Mouse (Mus musculus): ENCODE data around the gene Eefsec.

The Eefsec gene

DNA sequence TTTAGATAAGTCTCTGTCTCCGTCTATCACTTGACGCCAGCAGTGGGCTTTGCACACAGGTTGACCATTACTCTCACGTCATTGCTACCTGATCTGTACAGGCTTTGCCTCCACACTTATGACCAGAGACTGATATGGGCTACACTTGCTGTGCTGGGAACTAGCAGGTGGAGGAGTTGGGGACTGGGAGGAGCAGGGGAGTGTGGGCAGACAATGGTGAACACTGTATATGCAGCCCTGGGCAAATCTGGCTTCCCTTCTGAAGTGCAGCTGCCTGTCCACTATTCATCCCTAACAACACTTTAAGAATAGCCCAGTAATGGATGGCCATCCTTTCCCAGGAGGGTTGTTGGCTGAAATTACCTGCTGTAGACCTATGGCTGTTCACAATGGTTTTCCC is 103.4 kb downstream of the Eefsec start:
- DNase-seq (ENCODE audit: low spot score in 2 of 2), result no peak

DNA sequence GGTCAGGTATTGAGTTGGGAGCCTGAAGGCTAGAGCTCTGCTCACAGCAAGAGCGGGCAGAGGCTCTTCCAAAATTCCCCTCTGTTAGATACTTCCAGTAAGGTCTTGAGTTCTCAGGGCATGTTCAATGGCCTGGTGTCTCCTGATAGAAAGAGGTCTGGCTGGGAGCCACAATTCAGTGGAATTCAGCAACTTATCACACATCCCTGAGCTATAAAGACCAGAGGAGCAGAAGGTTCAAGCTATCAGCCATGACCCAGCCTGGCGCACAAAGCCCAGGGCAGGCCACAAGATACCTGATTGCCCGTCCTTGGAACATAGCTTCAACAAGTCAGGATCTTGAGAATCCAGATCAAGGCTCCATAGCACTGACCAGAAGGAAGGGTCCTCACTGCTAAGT is 105.2 kb downstream of the Eefsec start:
- no peak for DNase-seq (ENCODE audit: low spot score in 2 of 2)

DNA sequence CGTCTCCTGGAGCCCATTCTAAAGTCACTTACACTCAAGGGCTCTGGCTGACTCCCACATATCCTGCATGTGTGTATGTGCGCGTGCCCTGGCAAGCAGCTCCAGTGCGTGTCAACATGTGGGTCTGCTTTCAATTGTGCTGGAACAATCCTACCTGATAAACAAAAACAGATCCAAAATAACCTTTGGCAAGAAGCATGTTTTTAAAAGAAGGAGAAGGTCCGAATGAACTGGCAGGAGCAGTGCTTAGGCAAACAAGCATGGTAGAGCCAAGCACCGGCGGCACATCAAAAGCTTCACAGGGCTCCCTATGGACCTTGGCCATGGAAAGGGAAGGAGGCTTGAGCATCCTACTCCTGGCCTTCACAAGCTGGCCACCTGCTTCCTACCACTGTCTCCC is 105.6 kb downstream of the Eefsec start:
- DNase-seq (ENCODE audit: low spot score in 2 of 2), result no peak

DNA sequence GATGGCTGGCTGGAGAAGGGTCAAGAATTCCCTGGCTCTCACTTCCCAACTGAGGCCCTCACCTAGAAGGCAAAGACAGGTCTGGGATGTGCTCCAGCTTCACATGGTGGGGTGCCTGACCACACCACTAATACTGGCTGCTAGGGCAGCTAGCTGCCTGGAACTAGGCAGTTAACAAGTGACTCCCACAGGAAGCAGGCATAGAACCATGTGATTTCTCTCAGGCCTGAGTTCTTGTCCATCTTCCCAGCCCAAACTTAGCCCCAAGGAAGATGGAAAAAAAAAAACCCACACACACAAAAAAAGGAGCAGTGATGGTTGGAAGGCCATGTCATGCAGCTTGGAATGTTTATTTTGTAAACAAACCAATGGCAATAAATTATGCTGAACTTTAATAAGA is 117.0 kb downstream of the Eefsec start:
- no peak for DNase-seq (ENCODE audit: low spot score in 2 of 2)

DNA sequence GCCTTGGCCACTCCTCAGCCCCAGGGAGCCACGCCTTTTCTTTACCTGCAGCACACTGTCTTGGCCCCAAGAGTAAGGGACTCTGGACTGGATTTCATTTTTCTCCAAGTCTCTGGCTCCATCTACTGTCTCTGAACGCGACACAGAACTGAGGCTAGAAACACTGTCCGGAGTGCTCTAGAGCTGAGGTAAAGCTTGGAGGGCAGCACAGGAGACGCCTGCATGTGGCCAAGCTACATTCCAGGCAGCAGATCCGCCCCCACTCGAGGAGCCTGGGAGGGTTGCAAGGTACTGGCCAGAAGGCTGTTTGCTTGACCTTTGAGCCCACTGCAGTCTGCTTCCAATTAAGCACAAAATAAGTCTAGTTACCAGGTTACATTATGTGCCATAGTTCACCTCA is 124.5 kb downstream of the Eefsec start:
- DNase-seq (ENCODE audit: low spot score in 2 of 2), result no peak

DNA sequence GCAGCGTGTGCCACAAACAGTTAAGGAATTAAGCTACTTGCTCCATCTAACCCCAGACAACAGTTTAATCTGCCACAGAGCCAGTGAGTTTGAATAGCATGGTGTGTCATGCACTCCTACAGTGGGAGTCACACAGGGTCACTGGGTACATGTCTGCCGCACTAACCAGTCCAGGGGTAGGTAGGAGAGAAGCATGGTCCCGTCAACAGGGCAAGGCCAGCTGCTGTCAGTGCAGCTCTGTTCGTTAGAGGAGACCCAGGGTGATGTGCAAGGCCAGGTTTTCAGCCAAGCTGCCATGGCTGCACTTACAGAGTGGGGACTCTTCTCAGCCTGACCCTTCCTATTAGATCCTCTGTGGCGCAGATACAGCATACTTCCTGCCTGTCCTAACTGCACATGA is 125.1 kb downstream of the Eefsec start:
- DNase-seq (ENCODE audit: low spot score in 2 of 2), result no peak

DNA sequence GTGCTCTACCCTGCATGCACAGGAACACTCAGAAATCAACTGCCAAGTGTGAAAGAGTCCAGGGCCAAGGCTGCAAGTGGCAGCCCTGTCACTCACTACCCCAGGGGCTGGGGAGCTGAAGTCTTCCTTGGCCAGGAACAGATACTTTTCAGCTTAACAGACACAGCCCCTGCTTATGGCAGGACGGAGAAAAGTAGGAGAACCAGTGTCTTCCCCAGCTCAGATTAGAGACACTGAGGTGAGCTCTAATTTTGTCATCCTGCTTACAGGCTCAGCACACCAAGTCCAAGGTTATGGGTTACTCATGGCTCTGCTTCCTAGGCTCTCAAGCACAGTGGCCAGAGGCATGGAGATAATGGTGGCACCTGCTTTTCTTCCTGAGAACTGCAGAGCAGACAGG is 126.6 kb downstream of the Eefsec start:
- no peak for DNase-seq (ENCODE audit: low spot score in 2 of 2)

DNA sequence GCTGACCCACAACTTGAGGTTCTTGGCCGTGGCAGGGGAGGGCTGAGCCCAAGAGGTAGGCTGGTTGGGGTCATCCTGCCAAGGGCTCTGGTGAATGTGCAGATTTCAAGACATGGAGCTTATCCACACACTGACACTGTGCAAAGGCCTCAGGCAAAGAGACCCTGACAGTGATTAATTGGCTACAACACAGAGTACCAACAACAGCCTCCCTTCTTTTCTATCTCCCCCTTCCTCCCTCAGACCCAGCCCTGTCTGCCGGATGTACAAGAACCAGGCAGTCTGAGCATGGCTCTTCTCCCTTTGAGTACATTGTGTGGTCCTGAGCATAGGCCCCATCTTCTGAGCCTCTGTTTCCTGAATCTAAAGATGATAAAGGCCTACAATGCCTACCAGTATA is 131.0 kb downstream of the Eefsec start:
- DNase-seq (ENCODE audit: low spot score in 2 of 2), result no peak

DNA sequence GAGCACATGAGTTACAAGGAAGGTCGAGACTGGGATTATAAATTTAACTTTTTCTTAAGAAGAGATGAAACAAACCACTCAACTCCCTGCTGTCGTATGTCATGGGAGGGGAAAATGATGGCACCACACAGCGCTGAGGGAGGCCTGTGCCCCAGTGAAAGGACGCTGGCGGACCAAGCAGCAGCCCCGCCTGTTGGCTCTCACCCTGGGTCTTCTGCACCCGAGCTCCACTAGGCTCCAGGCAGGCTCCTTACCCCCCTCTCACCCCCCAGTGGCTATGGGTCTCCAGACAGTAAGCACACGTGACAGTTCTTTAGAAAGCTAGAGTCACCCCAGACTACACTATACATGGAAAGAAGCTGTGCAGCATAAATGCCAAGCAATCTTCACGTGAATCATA is 132.4 kb downstream of the Eefsec start:
- DNase-seq (ENCODE audit: low spot score in 2 of 2), result no peak

DNA sequence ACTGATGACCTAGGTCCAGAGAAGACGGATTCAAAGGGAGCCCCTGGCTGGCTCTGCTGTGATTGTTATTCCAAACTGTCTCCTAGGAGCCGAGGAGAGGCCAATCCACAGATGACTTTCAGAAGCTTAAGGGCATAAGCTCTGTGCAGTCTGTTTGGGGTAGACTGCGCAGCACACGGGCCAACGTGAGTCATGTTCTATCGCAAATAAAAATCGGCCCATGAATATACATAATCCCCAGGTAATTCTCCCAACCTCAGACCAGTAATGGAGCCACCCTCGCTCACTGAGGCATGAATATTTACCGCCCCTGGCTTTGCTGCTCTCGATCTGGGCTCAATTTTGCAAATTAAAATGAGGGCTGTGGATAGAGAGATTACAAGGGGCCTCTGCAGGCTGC is 134.7 kb downstream of the Eefsec start:
- no peak for DNase-seq (ENCODE audit: low spot score in 2 of 2)

DNA sequence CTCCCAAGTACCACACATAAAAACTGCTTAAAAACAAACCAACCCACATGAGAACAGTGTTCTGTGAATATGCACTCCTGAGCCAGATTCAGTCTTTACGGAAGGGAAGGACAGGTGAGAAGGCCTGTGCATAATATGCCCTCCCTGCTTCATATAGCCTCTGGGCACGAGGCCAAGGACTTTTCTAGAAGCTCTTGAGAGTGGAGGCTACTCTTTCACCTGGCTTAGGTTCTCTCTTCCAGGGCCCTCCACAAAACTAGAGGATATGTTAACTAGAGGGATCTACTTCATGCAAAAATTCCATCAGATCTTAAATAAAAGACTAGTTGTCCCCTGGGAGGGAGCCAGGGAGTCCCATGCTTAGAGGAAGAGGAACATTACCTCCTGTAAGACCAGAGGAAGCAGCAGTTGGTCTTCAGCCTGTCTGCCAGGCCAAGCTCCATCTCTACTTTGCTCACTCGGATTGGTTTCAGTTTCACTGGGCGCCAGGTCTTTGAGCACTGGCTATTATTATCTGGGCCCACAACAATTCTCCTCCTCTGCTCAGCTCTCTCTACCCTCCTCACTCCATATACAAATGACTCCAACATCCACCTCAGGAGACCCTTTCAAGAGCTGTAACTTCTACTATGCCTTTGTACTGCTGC is 140.1 kb downstream of the Eefsec start:
- no peak for DNase-seq (ENCODE audit: low spot score in 2 of 2)

DNA sequence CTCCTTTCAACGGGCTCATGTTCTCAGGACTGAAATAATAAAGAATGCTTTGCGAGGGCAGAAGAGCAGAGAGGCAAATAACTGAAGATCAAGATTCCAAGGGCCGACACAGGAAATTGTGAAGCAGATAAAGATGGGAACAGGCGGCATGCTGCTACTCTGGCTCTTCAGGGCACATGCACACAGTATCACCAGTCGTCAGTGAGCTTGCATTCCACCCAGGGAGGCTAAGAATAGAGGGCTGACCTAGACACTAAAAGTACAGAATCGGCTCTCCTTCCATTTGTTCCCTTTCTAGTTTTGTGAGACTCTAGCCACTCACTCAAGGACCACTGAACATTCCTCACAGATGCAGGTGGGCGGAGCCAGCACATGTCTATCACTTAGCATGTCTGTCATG is 145.1 kb downstream of the Eefsec start:
- DNase-seq (ENCODE audit: low spot score in 2 of 2), result no peak

DNA sequence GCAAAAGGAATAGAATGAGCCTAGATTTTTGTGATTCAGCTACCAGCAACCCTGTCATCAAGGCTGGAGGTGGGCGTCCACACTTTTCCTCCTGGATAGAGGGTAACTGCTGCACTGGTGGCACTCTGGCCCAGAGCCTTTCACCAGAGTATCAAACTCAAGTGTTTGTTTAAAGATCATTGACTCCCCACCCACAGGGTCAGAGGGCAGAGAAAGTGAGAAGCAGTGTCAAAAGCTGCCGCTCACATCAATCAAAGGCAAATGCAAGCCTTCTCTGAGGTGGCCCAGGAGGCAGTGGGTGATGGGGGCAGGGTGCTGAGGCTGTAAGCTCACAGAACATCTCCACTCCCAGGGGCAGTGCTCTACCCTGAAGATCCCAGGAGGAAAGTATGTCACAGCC is 146.8 kb downstream of the Eefsec start:
- DNase-seq (ENCODE audit: low spot score in 2 of 2), result no peak

DNA sequence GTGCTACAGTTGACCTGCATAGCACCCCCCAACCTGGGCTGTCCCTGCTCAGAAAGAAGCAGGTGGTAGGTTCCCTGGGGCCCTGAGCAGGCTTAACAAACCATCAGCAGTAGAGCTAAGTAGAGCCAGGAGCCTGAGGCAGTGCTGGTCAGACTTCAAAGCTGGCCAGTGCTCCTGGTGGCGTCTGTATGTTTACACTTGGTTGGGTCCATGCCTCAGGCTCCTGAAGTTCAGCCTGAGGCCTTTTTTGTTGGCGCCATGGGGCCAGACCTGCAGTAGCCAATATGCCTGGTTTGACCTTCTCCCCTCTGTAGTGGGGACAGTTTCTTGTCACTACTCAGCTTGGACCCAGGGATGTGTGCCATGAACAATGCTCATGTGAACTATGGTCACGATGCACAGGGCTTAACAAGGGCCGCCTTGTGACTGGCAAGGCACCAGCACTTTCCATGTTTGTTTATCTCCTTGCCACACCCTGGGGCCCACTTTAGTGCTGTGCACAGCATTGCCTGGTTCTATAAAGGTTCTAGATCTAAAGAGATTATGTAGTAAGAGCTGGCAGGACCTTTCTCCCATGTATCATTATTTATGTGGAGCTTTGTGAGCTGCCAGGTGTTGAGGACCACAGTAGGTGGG is 153.9 kb downstream of the Eefsec start:
- no peak for DNase-seq (ENCODE audit: low spot score in 2 of 2)

DNA sequence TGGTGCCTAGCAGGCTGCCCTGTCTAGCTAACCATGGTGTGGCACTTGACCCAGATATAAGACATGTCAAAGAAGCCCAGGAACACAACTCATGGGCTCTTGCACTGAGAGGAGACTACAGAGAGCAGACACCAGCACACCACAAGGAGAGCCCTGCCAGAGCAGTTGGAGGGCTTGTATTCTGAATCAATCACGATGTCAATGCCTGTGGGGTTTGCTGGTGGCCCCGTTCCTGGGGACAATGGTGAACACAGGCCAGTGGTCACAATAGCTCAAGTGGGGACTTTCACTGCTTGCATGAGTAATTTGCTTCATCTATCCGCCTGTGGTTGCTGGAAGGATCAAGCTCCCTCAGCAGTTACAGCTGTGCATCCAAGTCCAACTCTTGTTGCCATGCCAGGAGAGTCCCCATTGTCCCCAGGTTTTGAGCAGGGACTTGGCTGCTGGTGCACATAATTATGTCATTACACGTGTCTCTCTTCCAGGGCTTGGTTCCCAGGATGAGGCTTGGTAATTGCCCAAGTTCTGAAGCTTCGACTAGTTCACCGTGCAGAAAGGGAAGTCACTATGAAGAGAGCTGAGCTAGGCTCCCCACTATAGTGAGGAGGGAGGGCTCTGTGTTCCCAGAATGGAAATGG is 156.1 kb downstream of the Eefsec start:
- peak; percentile 79 to 88 for DNase-seq (ENCODE audit: low spot score in 2 of 2)

DNA sequence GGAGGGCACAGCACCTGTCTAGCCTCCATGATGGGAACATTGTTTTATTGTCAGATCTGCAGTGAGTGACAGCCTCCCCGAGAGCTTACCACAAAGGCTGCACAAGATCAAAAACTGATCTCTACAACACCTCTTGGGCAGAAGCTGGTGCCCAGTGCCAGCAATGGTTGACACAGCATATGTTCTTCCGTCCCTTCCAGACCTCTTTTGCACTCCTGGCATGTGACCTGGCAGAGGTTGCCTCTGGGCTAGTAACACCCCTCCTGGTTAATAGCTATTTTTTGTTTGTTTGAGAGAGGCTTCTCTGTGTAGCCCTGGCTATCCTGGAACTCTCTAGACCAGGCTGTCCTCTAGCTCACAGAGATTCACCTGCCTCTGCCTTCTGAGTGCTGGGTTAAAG is 168.2 kb downstream of the Eefsec start:
- no peak for DNase-seq (ENCODE audit: low spot score in 2 of 2)

DNA sequence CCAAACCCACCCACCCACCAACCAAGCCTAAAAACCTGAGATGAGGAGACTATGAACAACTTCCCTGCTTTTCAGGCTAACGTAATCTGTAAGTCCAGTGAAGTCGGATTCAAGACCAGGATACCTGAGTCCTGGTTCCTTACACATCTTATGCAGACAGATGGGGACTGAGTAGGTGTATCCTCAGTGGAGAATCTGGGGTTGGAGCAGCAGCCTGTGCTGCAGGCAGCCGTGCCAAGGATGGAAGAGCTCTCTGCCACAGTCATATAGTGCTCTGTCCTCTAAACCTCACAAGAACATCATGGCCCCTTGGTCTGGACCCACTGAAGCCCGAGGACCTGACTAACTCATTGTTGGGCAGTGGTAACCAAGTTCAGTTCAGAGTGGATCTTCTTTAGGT is 169.1 kb downstream of the Eefsec start:
- no peak for DNase-seq (ENCODE audit: low spot score in 2 of 2)

DNA sequence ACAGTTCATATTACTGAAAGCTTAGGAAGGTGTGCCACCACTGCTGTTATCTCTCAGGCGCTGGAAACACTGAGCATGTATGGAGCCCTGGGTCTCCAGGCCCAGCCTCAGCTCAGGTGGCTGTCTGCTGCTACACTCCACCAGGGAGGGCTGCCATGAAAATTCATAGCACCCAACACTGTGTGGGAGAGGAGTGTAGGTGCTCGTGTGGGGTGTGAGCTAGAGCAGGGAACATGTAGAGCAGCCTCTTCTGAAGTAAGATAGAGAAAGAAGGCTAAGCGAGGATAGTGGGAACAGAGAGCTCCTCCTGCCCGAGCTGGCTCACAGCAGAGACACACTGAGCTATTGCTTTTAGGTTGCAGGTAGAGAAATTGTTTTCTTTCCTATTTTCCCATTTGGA is 170.1 kb downstream of the Eefsec start:
- no peak for DNase-seq (ENCODE audit: low spot score in 2 of 2)

DNA sequence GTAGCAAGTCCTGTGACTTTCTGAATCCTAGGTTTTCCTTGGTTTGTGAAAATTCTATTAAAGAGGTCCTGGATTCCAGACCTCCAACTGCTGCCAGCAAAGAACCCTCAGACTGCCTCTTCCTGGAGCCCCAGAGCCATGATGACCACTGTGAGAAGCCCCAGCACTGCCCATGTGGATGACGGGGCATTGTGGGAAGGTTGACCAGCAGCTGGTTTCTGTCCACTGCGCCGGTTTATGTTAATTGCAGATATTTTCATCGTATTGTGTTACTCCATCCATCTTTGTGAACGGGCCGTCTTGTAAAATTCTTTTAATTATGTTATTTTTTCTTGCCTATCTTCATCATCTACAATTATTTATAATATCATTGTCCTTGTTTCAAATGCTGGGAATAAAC is 171.7 kb downstream of the Eefsec start:
- DNase-seq (ENCODE audit: low spot score in 2 of 2), result no peak

DNA sequence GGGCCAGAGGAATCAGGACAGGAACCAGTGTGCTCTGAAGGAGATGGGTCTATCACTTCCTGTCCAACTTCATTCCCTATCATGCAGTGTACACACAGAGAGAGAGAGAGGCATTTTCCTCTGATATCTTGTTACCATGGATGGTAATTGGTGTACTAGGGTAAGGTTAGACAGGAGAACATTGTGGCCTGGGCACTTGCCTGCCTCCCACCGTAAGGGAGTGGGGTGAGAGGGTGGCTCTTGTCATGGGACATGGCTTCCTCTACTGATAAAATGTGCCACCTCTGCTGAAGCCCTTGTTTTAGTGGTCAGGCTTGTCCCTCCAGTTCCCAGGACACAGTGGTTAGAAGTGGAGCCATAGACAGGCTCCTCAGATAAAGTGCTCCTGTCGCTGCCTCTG is 178.4 kb downstream of the Eefsec start:
- no peak for DNase-seq (ENCODE audit: low spot score in 2 of 2)

DNA sequence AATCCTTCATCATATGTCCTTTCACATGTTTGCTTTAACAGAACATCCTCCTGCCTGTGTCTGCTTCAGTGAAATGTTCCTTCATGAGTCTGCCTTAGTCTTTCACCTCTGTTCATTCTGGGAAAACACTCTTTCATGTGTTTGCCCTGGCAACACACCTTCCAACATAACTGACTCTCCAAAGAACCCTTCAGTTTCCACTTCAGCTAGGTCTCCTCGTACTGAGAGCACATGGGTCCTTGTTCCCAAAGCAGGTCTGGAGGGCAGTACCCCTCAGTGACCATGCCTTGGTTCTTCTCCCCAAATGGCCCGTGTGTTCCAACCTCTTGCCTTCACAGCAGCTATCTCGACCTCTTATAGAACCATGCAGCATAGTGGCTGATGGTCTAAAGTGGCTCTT is 179.3 kb downstream of the Eefsec start:
- DNase-seq (ENCODE audit: low spot score in 2 of 2), result no peak

DNA sequence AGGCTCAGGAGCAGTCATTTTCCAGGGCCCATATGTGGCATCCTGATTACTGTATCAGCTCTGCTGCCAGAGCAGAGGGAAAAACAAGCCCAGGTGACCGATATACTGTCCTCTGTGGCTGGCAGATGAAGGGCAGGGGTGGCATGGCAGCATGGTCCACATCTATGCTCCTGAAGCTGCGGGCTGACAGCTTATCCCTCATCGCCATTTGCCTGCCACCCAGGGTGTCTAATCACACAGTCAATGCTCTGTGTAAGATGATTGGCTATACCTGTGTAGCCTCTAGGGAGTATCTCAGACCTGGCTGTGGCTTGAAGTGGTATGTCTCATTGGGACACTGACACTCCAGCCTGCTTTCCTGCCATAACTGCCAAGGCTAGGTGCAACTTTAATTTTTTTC is 180.3 kb downstream of the Eefsec start:
- no peak for DNase-seq (ENCODE audit: low spot score in 2 of 2)

DNA sequence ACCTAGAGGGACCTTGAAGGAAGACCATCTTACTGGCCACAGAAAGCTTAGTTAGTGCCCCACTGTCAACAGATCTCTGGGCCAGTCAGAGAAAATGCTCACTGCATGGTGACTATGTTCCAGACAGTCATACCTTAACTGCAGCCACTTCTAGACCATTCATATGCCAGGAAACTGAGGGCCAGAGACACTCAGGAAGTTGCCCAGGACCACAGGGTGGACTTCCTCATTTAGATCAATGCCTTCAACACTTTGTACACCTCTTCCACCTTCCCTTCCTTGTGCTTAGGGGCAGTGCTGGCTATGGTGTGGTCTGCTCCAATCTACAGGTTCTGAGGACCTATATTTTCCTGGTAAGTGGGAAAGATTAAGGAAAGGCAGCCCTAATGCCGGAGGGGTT is 181.0 kb downstream of the Eefsec start:
- no peak for DNase-seq (ENCODE audit: low spot score in 2 of 2)

DNA sequence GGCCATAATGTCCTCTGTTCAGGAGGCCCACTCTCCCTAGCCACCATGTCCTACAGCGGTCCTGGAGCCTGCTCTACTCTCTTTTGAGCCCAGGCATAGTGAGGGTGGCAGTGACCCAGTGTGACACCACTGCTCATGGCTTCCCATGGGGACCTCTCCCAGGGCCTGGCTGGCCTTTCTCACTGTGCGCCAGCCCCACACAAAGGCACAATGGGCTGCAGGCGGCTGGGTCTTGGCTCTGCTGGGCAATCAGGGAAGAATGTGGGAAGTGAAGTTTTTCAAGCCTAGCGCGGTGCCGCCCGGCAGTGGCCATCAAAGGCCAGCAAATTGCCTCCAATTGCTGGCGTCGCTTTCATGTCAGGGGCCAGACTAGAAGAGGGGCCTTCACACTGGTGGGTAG is 184.2 kb downstream of the Eefsec start:
- peak; percentile 63 for DNase-seq (ENCODE audit: low spot score in 2 of 2)

Measured in right cerebral cortex, postnatal 10 days (tissue).